Comparison of ENCODE assay signal across 19 mouse cellular contexts in the genomic region with DNA sequence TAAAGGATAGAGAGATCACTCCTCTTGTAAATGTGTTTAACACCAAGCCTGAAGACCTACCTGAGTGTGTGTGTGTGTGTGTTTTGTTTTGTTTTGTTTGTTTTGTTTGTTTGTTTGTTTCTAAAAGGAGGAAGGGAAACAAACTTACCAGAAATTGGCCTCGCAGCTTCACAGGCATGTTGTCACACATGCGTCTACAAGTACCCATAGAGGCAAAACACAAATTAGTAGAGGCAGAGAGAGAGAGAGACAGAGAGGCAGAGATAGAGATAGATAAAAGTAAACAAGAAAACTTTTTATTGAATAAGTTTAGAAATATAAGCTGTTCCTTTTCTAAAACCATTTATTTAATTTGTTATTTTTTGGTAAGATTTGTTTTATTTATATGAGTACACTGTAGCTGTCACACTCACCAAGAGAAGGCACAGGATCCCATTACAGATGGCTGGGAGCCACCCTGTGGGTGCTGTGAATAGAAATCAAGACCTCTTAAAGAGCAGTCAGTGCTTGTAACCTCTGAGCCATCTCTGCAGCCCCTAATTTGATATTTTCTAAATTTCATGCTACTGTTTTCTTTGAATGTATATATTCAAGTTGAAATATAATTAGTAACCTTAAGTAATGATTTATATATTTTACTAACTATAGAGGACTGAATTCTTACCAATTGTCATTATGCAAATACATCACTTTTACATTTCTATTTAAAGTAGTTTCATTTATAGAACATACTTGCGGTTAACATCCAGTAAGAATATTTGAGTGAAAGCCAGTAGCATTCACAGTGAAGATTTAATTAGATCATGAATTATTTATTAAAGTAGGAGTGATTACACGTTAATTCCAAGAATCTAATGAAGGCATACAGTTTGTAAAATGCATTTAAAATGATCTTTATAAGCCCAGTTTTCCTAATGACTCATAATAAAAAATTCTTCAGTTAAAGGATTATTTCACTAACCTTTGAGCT.
A peak's percentile ranks its signal among the peaks of the same experiment; 100 is the strongest.
DNase-seq lines count a peak whose midpoint lies in the region; ATAC-seq and TF ChIP-seq lines count a peak whose summit lies in the region.
"Had no signal": no experiment of that assay in that cellular context is flagged by ENCODE, and none has a peak within 500 bp of the region (broad histone marks: within the 10 kb centered on the region; RNA-seq: fewer than 3 reads in every experiment).

No protein-coding gene starts in this region.

- TF ChIP-seq POLR2A in MEL (IDR thresholded peaks at IDR 0.05; ENCODE audit: control insufficient read depth in 1 of 2, insufficient read depth in 1 of 2, low read depth in 1 of 2, low read length in 2 of 2, poor library complexity in 1 of 2), result no peak

- no peak for DNase-seq in forebrain, embryonic 10.5 days (ENCODE audit: extremely low spot score, low spot score)
- DNase-seq in forebrain, postnatal 0 days, result no peak
- peak; percentile 20 for DNase-seq in MEL (ENCODE audit: low read depth, low spot score)
- DNase-seq in gastrocnemius, adult 18-20 months (ENCODE audit: low spot score), result no peak
- DNase-seq: adrenal gland, adult 2 months; adrenal gland, postnatal 10 days; adrenal gland, postnatal 25 days; B cell, adult 2 months; cerebellum, adult 11-12 months; cerebellum, adult 2 months; cerebellum, adult 9-10 months; cerebellum, postnatal 25 days had no signal

- TF ChIP-seq EP300 in MEL (IDR thresholded peaks at IDR 0.05; ENCODE audit: low read depth in 1 of 2, low read length in 2 of 2), result no peak

- no peak for TF ChIP-seq RAD21 in MEL (IDR thresholded peaks at IDR 0.05; ENCODE audit: low read depth, low read length)

- no peaks in the 10 kb centered on the region for H3K27me3 ChIP-seq in forebrain, embryonic 13.5 days
- no peaks in the 10 kb centered on the region for H3K27me3 ChIP-seq in forebrain, embryonic 10.5 days (ENCODE audit: poor library complexity, severe bottlenecking)
- no peaks in the 10 kb centered on the region for H3K27me3 ChIP-seq in forebrain, embryonic 15.5 days
- no peaks in the 10 kb centered on the region for H3K27me3 ChIP-seq in forebrain, postnatal 0 days (ENCODE audit: insufficient read depth, low read length)
- H3K27me3 ChIP-seq in MEL (ENCODE audit: control insufficient read depth in 1 of 2, insufficient read depth in 2 of 2, low read length in 2 of 2), result no peaks in the 10 kb centered on the region
- H3K27me3 ChIP-seq: CH12.LX; embryonic facial prominence, embryonic 12.5 days had no signal

- no peak overlapping the region for H3K27ac ChIP-seq in forebrain, embryonic 13.5 days
- H3K27ac ChIP-seq in forebrain, embryonic 10.5 days, result no peak overlapping the region
- no peak overlapping the region; the same call in 1 of the 2 replicates for H3K27ac ChIP-seq in forebrain, embryonic 15.5 days (replicated peaks)
- no peak overlapping the region for H3K27ac ChIP-seq in forebrain, postnatal 0 days (ENCODE audit: low read depth, low read length)
- H3K27ac ChIP-seq in MEL (ENCODE audit: control insufficient read depth, low read depth, low read length), result peak overlapping the region; percentile 16; the same call in 1 of the 2 replicates
- H3K27ac ChIP-seq: embryonic facial prominence, embryonic 10.5 days; embryonic facial prominence, embryonic 12.5 days had no signal

- H3K4me3 ChIP-seq in forebrain, embryonic 13.5 days, result no peak overlapping the region
- no peak overlapping the region for H3K4me3 ChIP-seq in forebrain, embryonic 10.5 days
- H3K4me3 ChIP-seq in forebrain, embryonic 15.5 days, result no peak overlapping the region
- H3K4me3 ChIP-seq in forebrain, postnatal 0 days (ENCODE audit: low read depth, low read length), result no peak overlapping the region
- H3K4me3 ChIP-seq in MEL (ENCODE audit: control insufficient read depth in 1 of 2, insufficient read depth in 1 of 2, low read depth in 2 of 2, low read length in 2 of 2), result no peak overlapping the region
- H3K4me3 ChIP-seq: embryonic facial prominence, embryonic 10.5 days; embryonic facial prominence, embryonic 12.5 days had no signal

- no peak for TF ChIP-seq CTCF in forebrain, postnatal 0 days (IDR thresholded peaks at IDR 0.05; ENCODE audit: low read depth)
- TF ChIP-seq CTCF in MEL (IDR thresholded peaks at IDR 0.05 in 2 of 3, conservative IDR thresholded peaks at IDR 0.05 in 1 of 3; ENCODE audit: control insufficient read depth in 1 of 3, insufficient read depth in 1 of 3, low read depth in 2 of 3, low read length in 3 of 3, poor library complexity in 1 of 3, severe bottlenecking in 1 of 3), result no peak

- H3K36me3 ChIP-seq in forebrain, embryonic 13.5 days (ENCODE audit: poor library complexity, severe bottlenecking), result no peaks in the 10 kb centered on the region
- no peaks in the 10 kb centered on the region for H3K36me3 ChIP-seq in forebrain, embryonic 10.5 days (replicated peaks)
- H3K36me3 ChIP-seq in forebrain, embryonic 15.5 days, result no peaks in the 10 kb centered on the region
- H3K36me3 ChIP-seq in forebrain, postnatal 0 days (ENCODE audit: insufficient read depth), result no peaks in the 10 kb centered on the region
- H3K36me3 ChIP-seq in MEL (ENCODE audit: control insufficient read depth in 1 of 2, insufficient read depth in 2 of 2, low read length in 2 of 2), result peaks cover 0 to 7% of the 10 kb centered on the region in 2 experiments; a peak in 2 of 4 replicates
- H3K36me3 ChIP-seq: embryonic facial prominence, embryonic 10.5 days; embryonic facial prominence, embryonic 12.5 days; G1E had no signal

- H3K4me2 ChIP-seq in forebrain, embryonic 13.5 days, result no peak overlapping the region
- H3K4me2 ChIP-seq in forebrain, embryonic 15.5 days (replicated peaks), result no peak overlapping the region
- no peak overlapping the region for H3K4me2 ChIP-seq in forebrain, postnatal 0 days (ENCODE audit: low read depth)
- H3K4me2 ChIP-seq: embryonic facial prominence, embryonic 12.5 days had no signal

- ATAC-seq in forebrain, embryonic 13.5 days, result peak; percentile 87
- peak; percentile 90 for ATAC-seq in forebrain, embryonic 15.5 days (replicated peaks)
- ATAC-seq in forebrain, postnatal 0 days, result no peak
- ATAC-seq: CD4-positive, CD25-positive, alpha-beta regulatory T cell, adult 4 months had no signal

- no peaks in the 10 kb centered on the region for H3K79me2 ChIP-seq in MEL (ENCODE audit: control insufficient read depth, insufficient read depth, low read length, poor library complexity)

- 0 out of 2 replicates have a peak, but pooled peaks cover 2% of the 10 kb centered on the region for H3K4me1 ChIP-seq in forebrain, embryonic 13.5 days
- no peaks in the 10 kb centered on the region for H3K4me1 ChIP-seq in forebrain, embryonic 10.5 days
- H3K4me1 ChIP-seq in forebrain, embryonic 15.5 days, result 0 out of 2 replicates have a peak, but pooled peaks cover 5% of the 10 kb centered on the region
- no peaks in the 10 kb centered on the region for H3K4me1 ChIP-seq in forebrain, postnatal 0 days (ENCODE audit: insufficient read depth)
- peaks cover 2 to 10% of the 10 kb centered on the region in 2 experiments; a peak in 2 of 4 replicates for H3K4me1 ChIP-seq in MEL (ENCODE audit: control insufficient read depth in 1 of 2, insufficient read depth in 2 of 2, low read length in 2 of 2)
- H3K4me1 ChIP-seq: embryonic facial prominence, embryonic 10.5 days; embryonic facial prominence, embryonic 12.5 days had no signal

- 51% methylated on average over 4 of the region's 4 CpGs for WGBS in forebrain, embryonic 13.5 days
- 84% methylated on average over 4 of the region's 4 CpGs for WGBS in forebrain, embryonic 10.5 days
- WGBS in forebrain, embryonic 15.5 days, result 18% methylated on average over 4 of the region's 4 CpGs
- 27% methylated on average over 4 of the region's 4 CpGs for WGBS in forebrain, postnatal 0 days

- H3K9ac ChIP-seq in forebrain, embryonic 13.5 days, result no peak overlapping the region
- H3K9ac ChIP-seq in forebrain, embryonic 15.5 days (replicated peaks), result no peak overlapping the region
- H3K9ac ChIP-seq in forebrain, postnatal 0 days, result no peak overlapping the region
- no peak overlapping the region for H3K9ac ChIP-seq in MEL (ENCODE audit: control insufficient read depth, low read depth, low read length, poor library complexity, severe bottlenecking)
- H3K9ac ChIP-seq: embryonic facial prominence, embryonic 12.5 days had no signal

- H3K9me3 ChIP-seq in forebrain, embryonic 13.5 days (replicated peaks), result no peaks in the 10 kb centered on the region
- no peaks in the 10 kb centered on the region for H3K9me3 ChIP-seq in forebrain, embryonic 10.5 days
- H3K9me3 ChIP-seq in forebrain, embryonic 15.5 days, result no peaks in the 10 kb centered on the region
- H3K9me3 ChIP-seq in forebrain, postnatal 0 days (ENCODE audit: low read length), result no peaks in the 10 kb centered on the region
- no peaks in the 10 kb centered on the region for H3K9me3 ChIP-seq in MEL (replicated peaks; ENCODE audit: insufficient read depth, low read length)
- H3K9me3 ChIP-seq: embryonic facial prominence, embryonic 10.5 days; embryonic facial prominence, embryonic 12.5 days; G1E had no signal

TF ChIP-seq in MEL, 35 proteins besides CTCF, POLR2A, EP300 and RAD21:
- TF ChIP-seq TAL1 (IDR thresholded peaks at IDR 0.05; ENCODE audit: low read length) (no peak), E2F4 (IDR thresholded peaks at IDR 0.05; ENCODE audit: borderline replicate concordance, low read depth, low read length) (no peak), ETS1 (IDR thresholded peaks at IDR 0.05; ENCODE audit: low read depth, low read length) (no peak), ZKSCAN1 (IDR thresholded peaks at IDR 0.05; ENCODE audit: low read depth, low read length) (no peak), ZC3H11A (IDR thresholded peaks at IDR 0.05; ENCODE audit: low read depth, low read length) (no peak), MAFK (IDR thresholded peaks at IDR 0.05; ENCODE audit: borderline replicate concordance, low read depth, low read length) (no peak), BHLHE40 (IDR thresholded peaks at IDR 0.05; ENCODE audit: borderline replicate concordance, low read depth, low read length) (no peak)
